Mouse (Mus musculus) left cerebral cortex, postnatal 25 days (tissue): ENCODE measurements around the gene Vmn2r10. TPM values are rescaled to one million over a fixed set of nuclear protein-coding genes. Genes with fewer than 3 reads are reported as not detected.
"Not testable (repeated sequence)": the region's sequence is repeated elsewhere in the genome, so short reads cannot be mapped to it uniquely, and the experiment has no call there.

Source experiments
- DNase-seq, 2 experiments: peaks; one replicate each; pipeline ENCODE4 v3.0.0; 2022; ENCODE audit warnings: low spot score in 2 of 2, mixed read lengths in 1 of 2
- intact Hi-C: fragments of 180-260 bp; cut with DNase I; formaldehyde crosslinking; loops from one replicate; pipeline ENCODE4 v1.15.1; 2025
- total RNA-seq, 2 experiments: library from RNA; stranded (reverse); gene quantifications; 2 replicates each; pipeline ENCODE4 v1.2.3; 2021

Gene Vmn2r10
- total RNA-seq: not detected

GRCm38 (mm10) chr5:109006427-109006826 is at the start of gene Vmn2r10:
Gene Vmn2r10 (minus strand): TSS chr5:109006527.
- DNase-seq, intact Hi-C loops: not testable (repeated sequence)

- DNase-seq: no peak
- intact Hi-C loops: no loop called here
These were observed 49.0 kb upstream of the Vmn2r10 start for GRCm38 (mm10) chr5:109055286-109055685.

- DNase-seq: no peak
- intact Hi-C loops: no loop called here
These were observed 26.3 kb upstream of the Vmn2r10 start for GRCm38 (mm10) chr5:109032591-109032990.

- intact Hi-C loops: no loop called here
- no peak for DNase-seq
These were observed 17.4 kb downstream of the Vmn2r10 start for GRCm38 (mm10) chr5:108988924-108989323.

Other genes with a start within 250 kb of the Vmn2r10 start
- gene Rnf212, start 231.5 kb downstream of the Vmn2r10 start, total RNA-seq: not detected
- gene Tmed11, start 211.2 kb downstream of the Vmn2r10 start, total RNA-seq: not detected
- gene Vmn2r8, start 197.7 kb downstream of the Vmn2r10 start, total RNA-seq: not detected
- not detected for gene Vmn2r9, start 153.9 kb downstream of the Vmn2r10 start, total RNA-seq
- not detected for gene Vmn2r11, start 53.0 kb upstream of the Vmn2r10 start, total RNA-seq
- not detected for gene Vmn2r12, start 91.4 kb upstream of the Vmn2r10 start, total RNA-seq
- not detected for gene Vmn2r13, start 185.7 kb upstream of the Vmn2r10 start, total RNA-seq
- gene Vmn2r14, start 218.2 kb upstream of the Vmn2r10 start, total RNA-seq: not detected